Mouse (Mus musculus): ENCODE data around the gene Lifr. TPM values are rescaled to one million over a fixed set of nuclear protein-coding genes. Genes with fewer than 3 reads are reported as not detected.

Lifr gene
- polyA plus RNA-seq, 1 experiment from 2014 or later: 22.7 TPM

GRCm38 (mm10) chr15:7061995-7062697 lies 28.3 kb upstream of the Lifr start:
- Histone ChIP-seq H3K4me2 (ENCODE audit: low read depth, low read length) (no peak overlapping the region), H3K36me3 (ENCODE audit: control insufficient read depth, insufficient read depth, low read length) (no peaks in the 10 kb centered on the region), H3K9me3 (ENCODE audit: control insufficient read depth, low read length) (no peaks in the 10 kb centered on the region), H3K9ac (ENCODE audit: low read length) (no peak overlapping the region), H3K27ac (ENCODE audit: low read length) (no peak overlapping the region), H3K27me3 (ENCODE audit: control insufficient read depth, insufficient read depth, low read depth, low read length) (peaks cover 5% of the 10 kb centered on the region; the same call in 1 of the 2 replicates), H3K4me1 (replicated peaks; ENCODE audit: control insufficient read depth, insufficient read depth, low read length) (no peaks in the 10 kb centered on the region), H3K4me3 (ENCODE audit: low read length) (no peak overlapping the region)
- 66% methylated on average over 4 of the region's 4 CpGs for WGBS
- ATAC-seq (ENCODE audit: low read depth): no peak

- WGBS: 100% methylated on average over 1 of the region's 1 CpGs
These were observed 27.8 kb upstream of the Lifr start for GRCm38 (mm10) chr15:7062698-7063009.

DNA sequence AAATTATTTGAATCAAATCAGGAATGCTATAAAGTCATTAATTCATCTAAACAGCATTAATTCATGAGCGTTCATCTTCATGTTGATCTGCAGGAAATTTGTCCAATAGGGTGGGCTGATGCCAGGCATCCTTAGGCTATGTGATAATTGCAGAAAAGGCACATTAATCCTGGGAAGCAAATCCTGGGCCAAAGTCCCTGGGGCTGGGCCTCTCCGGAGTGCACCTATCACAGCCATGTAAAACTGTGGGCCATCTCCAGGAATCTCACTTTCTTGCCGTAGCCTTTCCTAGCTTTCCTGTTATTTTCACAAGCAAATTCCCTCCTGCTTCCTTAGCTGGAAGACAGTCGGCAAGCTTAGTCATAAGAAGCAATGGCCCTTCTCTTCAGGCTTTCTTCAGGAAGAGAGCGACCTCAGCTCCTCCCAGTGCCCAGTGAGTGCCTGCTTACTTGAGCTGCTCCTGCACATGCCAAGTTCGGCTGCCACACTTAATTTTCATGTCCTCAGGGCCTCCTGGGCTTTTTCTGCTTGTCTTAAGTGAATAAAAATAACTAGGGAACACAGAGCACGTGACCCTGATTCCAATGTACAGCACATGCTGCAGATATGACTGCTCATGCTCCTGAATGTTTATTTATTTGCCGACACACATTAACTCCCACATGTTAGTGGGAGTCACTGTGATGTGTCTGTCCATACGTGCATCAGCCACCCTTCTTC lies 26.7 kb upstream of the Lifr start:
- H3K36me3 ChIP-seq (ENCODE audit: control insufficient read depth, insufficient read depth, low read length): no peaks in the 10 kb centered on the region
- 64% methylated on average over 9 of the region's 9 CpGs for WGBS
- no peaks in the 10 kb centered on the region for H3K4me1 ChIP-seq (replicated peaks; ENCODE audit: control insufficient read depth, insufficient read depth, low read length)
- no peak for ATAC-seq (ENCODE audit: low read depth)
- no peak overlapping the region for H3K4me2 ChIP-seq (ENCODE audit: low read depth, low read length)
- no peaks in the 10 kb centered on the region for H3K27me3 ChIP-seq (ENCODE audit: control insufficient read depth, insufficient read depth, low read depth, low read length)
- no peak overlapping the region for H3K27ac ChIP-seq (ENCODE audit: low read length)
- no peaks in the 10 kb centered on the region for H3K9me3 ChIP-seq (ENCODE audit: control insufficient read depth, low read length)
- H3K4me3 ChIP-seq (ENCODE audit: low read length): no peak overlapping the region
- H3K9ac ChIP-seq (ENCODE audit: low read length): no peak overlapping the region

More at GRCm38 (mm10) chr15:7062698-7063009, 27.8 kb upstream of the Lifr start:
- H3K9ac ChIP-seq (ENCODE audit: low read length): no peak overlapping the region
- no peak overlapping the region for H3K4me2 ChIP-seq (ENCODE audit: low read depth, low read length)
- H3K27me3 ChIP-seq (ENCODE audit: control insufficient read depth, insufficient read depth, low read depth, low read length): peaks cover under 1% of the 10 kb centered on the region; the same call in 1 of the 2 replicates
- no peak overlapping the region for H3K27ac ChIP-seq (ENCODE audit: low read length)
- no peaks in the 10 kb centered on the region for H3K36me3 ChIP-seq (ENCODE audit: control insufficient read depth, insufficient read depth, low read length)
- H3K4me1 ChIP-seq (replicated peaks; ENCODE audit: control insufficient read depth, insufficient read depth, low read length): no peaks in the 10 kb centered on the region
- H3K9me3 ChIP-seq (ENCODE audit: control insufficient read depth, low read length): no peaks in the 10 kb centered on the region
- no peak overlapping the region for H3K4me3 ChIP-seq (ENCODE audit: low read length)
- no peak for ATAC-seq (ENCODE audit: low read depth)

DNA sequence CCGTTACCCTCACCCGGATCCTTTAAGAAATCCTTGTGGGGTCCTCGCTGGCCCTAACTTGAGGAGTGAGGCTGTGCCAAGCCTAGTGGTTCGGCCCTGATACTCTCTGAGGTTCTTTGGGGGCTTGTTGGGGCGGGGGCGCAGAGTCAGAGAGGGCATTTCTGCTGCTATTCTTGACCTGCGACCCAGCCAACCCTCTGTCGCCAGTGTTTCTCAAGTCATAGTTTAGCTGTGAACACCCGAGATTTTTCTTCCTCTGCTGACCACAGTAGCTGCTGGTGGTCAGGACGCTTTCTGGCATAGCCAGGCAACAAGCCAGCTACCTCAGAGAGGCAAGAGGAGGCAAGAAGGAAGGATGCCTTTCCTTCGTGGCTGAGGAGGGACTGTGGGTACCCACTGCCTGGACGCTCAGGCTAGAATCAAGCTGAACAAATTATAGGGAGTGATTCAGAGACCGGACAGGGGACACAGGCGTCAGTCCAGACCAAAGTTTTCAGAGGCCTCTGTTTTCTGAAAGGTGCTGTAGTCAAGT lies 25.4 kb upstream of the Lifr start:
- no peaks in the 10 kb centered on the region for H3K36me3 ChIP-seq (ENCODE audit: control insufficient read depth, insufficient read depth, low read length)
- no peak overlapping the region for H3K4me3 ChIP-seq (ENCODE audit: low read length)
- no peak overlapping the region for H3K9ac ChIP-seq (ENCODE audit: low read length)
- ATAC-seq (ENCODE audit: low read depth): no peak
- H3K9me3 ChIP-seq (ENCODE audit: control insufficient read depth, low read length): no peaks in the 10 kb centered on the region
- no peak overlapping the region for H3K27ac ChIP-seq (ENCODE audit: low read length)
- no peaks in the 10 kb centered on the region for H3K27me3 ChIP-seq (ENCODE audit: control insufficient read depth, insufficient read depth, low read depth, low read length)
- H3K4me2 ChIP-seq (ENCODE audit: low read depth, low read length): no peak overlapping the region
- 84% methylated on average over 14 of the region's 14 CpGs for WGBS
- H3K4me1 ChIP-seq (replicated peaks; ENCODE audit: control insufficient read depth, insufficient read depth, low read length): no peaks in the 10 kb centered on the region

DNA sequence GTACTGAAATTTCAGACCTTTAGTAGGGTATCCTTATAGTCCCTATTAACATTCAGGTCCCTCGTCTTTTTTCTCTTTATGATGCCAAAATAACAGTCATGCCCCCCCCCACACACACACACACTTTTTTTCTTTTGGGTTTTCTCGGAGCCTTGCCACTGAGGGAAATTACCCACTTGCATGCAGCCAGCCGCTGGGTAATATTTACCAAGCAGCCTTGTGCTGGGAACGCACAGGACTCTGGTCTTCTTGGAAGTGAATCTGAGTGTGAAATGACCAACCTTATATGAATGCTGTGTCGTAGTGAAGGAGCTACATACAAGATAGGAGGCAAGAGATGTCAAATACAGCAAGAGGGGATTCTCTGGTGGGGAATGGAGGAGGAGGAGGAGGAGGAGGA lies 24.8 kb upstream of the Lifr start:
- Histone ChIP-seq H3K27ac (ENCODE audit: low read length) (no peak overlapping the region), H3K36me3 (ENCODE audit: control insufficient read depth, insufficient read depth, low read length) (no peaks in the 10 kb centered on the region), H3K4me3 (ENCODE audit: low read length) (no peak overlapping the region), H3K4me1 (replicated peaks; ENCODE audit: control insufficient read depth, insufficient read depth, low read length) (no peaks in the 10 kb centered on the region), H3K9me3 (ENCODE audit: control insufficient read depth, low read length) (no peaks in the 10 kb centered on the region), H3K27me3 (ENCODE audit: control insufficient read depth, insufficient read depth, low read depth, low read length) (no peaks in the 10 kb centered on the region), H3K9ac (ENCODE audit: low read length) (no peak overlapping the region), H3K4me2 (ENCODE audit: low read depth, low read length) (no peak overlapping the region)
- ATAC-seq (ENCODE audit: low read depth): no peak
- 66% methylated on average over 5 of the region's 5 CpGs for WGBS

DNA sequence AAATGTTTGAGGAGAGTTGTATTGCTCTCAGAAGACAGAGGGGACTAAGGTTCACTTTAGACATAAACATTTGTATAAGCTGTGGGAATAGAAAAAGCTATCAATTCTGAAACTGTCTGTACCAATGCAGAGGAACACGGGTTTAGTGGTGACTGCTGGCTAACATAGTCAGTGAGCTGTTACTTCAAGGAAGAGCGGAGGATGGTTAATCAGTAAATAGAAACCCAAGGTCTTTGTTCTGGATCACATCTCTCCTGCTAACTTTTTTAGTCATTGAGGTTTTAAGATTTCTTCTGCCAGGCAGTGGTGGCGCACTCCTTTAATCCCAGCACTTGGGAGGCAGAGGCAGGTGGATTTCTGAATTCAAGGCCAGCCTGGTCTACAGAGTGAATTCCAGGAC lies 23.7 kb upstream of the Lifr start:
- no peak overlapping the region for H3K4me2 ChIP-seq (ENCODE audit: low read depth, low read length)
- H3K27me3 ChIP-seq (ENCODE audit: control insufficient read depth, insufficient read depth, low read depth, low read length): no peaks in the 10 kb centered on the region
- no peak for ATAC-seq (ENCODE audit: low read depth)
- no peak overlapping the region for H3K4me3 ChIP-seq (ENCODE audit: low read length)
- 74% methylated on average over 3 of the region's 3 CpGs for WGBS
- peaks cover 7% of the 10 kb centered on the region for H3K4me1 ChIP-seq (replicated peaks; ENCODE audit: control insufficient read depth, insufficient read depth, low read length)
- no peaks in the 10 kb centered on the region for H3K36me3 ChIP-seq (ENCODE audit: control insufficient read depth, insufficient read depth, low read length)
- no peak overlapping the region for H3K27ac ChIP-seq (ENCODE audit: low read length)
- no peak overlapping the region for H3K9ac ChIP-seq (ENCODE audit: low read length)
- H3K9me3 ChIP-seq (ENCODE audit: control insufficient read depth, low read length): no peaks in the 10 kb centered on the region

GRCm38 (mm10) chr15:7069374-7069773 lies 21.0 kb upstream of the Lifr start:
- Histone ChIP-seq H3K9ac (ENCODE audit: low read length) (no peak overlapping the region), H3K36me3 (ENCODE audit: control insufficient read depth, insufficient read depth, low read length) (no peaks in the 10 kb centered on the region), H3K4me3 (ENCODE audit: low read length) (no peak overlapping the region), H3K9me3 (ENCODE audit: control insufficient read depth, low read length) (no peaks in the 10 kb centered on the region), H3K4me1 (replicated peaks; ENCODE audit: control insufficient read depth, insufficient read depth, low read length) (peaks cover 7% of the 10 kb centered on the region), H3K27me3 (ENCODE audit: control insufficient read depth, insufficient read depth, low read depth, low read length) (no peaks in the 10 kb centered on the region; the same call in 1 of the 2 replicates), H3K27ac (ENCODE audit: low read length) (no peak overlapping the region), H3K4me2 (ENCODE audit: low read depth, low read length) (no peak overlapping the region)
- ATAC-seq (ENCODE audit: low read depth): no peak
- WGBS: 66% methylated on average over 7 of the region's 7 CpGs

- Histone ChIP-seq H3K36me3 (ENCODE audit: control insufficient read depth, insufficient read depth, low read length) (no peaks in the 10 kb centered on the region), H3K27me3 (ENCODE audit: control insufficient read depth, insufficient read depth, low read depth, low read length) (no peaks in the 10 kb centered on the region; the same call in 1 of the 2 replicates), H3K4me2 (ENCODE audit: low read depth, low read length) (no peak overlapping the region), H3K27ac (ENCODE audit: low read length) (no peak overlapping the region), H3K4me1 (replicated peaks; ENCODE audit: control insufficient read depth, insufficient read depth, low read length) (peaks cover 11% of the 10 kb centered on the region), H3K4me3 (ENCODE audit: low read length) (no peak overlapping the region), H3K9ac (ENCODE audit: low read length) (no peak overlapping the region), H3K9me3 (ENCODE audit: control insufficient read depth, low read length) (no peaks in the 10 kb centered on the region)
- 43% methylated on average over 6 of the region's 6 CpGs for WGBS
- ATAC-seq (ENCODE audit: low read depth): no peak
These were observed 20.1 kb upstream of the Lifr start for GRCm38 (mm10) chr15:7070199-7070794.

GRCm38 (mm10) chr15:7073269-7073668 lies 17.1 kb upstream of the Lifr start:
- Histone ChIP-seq H3K9me3 (ENCODE audit: control insufficient read depth, low read length) (no peaks in the 10 kb centered on the region), H3K4me2 (ENCODE audit: low read depth, low read length) (no peak overlapping the region), H3K4me1 (replicated peaks; ENCODE audit: control insufficient read depth, insufficient read depth, low read length) (peaks cover 11% of the 10 kb centered on the region), H3K27ac (ENCODE audit: low read length) (no peak overlapping the region), H3K4me3 (ENCODE audit: low read length) (no peak overlapping the region), H3K36me3 (ENCODE audit: control insufficient read depth, insufficient read depth, low read length) (no peaks in the 10 kb centered on the region), H3K27me3 (ENCODE audit: control insufficient read depth, insufficient read depth, low read depth, low read length) (no peaks in the 10 kb centered on the region; the same call in 1 of the 2 replicates), H3K9ac (ENCODE audit: low read length) (no peak overlapping the region)
- ATAC-seq (ENCODE audit: low read depth): no peak
- 79% methylated on average over 3 of the region's 3 CpGs for WGBS

All from lung, embryonic 16.5 days (tissue).